Mouse (Mus musculus) intestine, embryonic 15.5 days (tissue): Measurements from ENCODE around the gene Ufc1. TPM values are rescaled to one million over a fixed set of nuclear protein-coding genes. Genes with fewer than 3 reads are reported as not detected.
"Not testable (repeated sequence)": the region's sequence is repeated elsewhere in the genome, so short reads cannot be mapped to it uniquely, and the experiment has no call there.

Experiments
- ATAC-seq: fragments of 200-750 bp; cut with Nextera tagmentation; 2 replicates; pipeline ENCODE4 v1.8.0; 2017; ENCODE audit warnings: moderate TSS enrichment, moderate library complexity
- H3K27ac ChIP-seq: fragments of 300-500 bp; sonication (generic); 2 replicates; pipeline ENCODE4 v1.5.1; 2015; ENCODE audit warnings: mild to moderate bottlenecking, inconsistent platforms
- H3K27me3 ChIP-seq: fragments of 300-500 bp; sonication (generic); replicated peaks from 2 replicates; pipeline ENCODE4 v1.6.1; 2015; ENCODE audit warnings: inconsistent platforms
- H3K36me3 ChIP-seq: fragments of 300-500 bp; sonication (generic); 2 replicates; pipeline ENCODE4 v1.6.1; 2015; ENCODE audit warnings: inconsistent platforms
- H3K4me1 ChIP-seq: fragments of 300-500 bp; sonication (generic); replicated peaks from 2 replicates; pipeline ENCODE4 v1.6.1; 2015; ENCODE audit warnings: inconsistent platforms
- H3K4me2 ChIP-seq: fragments of 300-500 bp; sonication (generic); replicated peaks from 2 replicates; pipeline ENCODE4 v1.6.1; 2015; ENCODE audit warnings: mild to moderate bottlenecking, inconsistent platforms
- H3K4me3 ChIP-seq: fragments of 300-500 bp; sonication (generic); replicated peaks from 2 replicates; pipeline ENCODE4 v1.5.1; 2015; ENCODE audit warnings: inconsistent platforms
- H3K9ac ChIP-seq: fragments of 300-500 bp; sonication (generic); 2 replicates; pipeline ENCODE4 v1.6.1; 2015; ENCODE audit warnings: inconsistent platforms
- H3K9me3 ChIP-seq: fragments of 300-500 bp; sonication (generic); 2 replicates; pipeline ENCODE4 v1.6.1; 2016; ENCODE audit warnings: inconsistent platforms
- WGBS: fragments of 180-500 bp; shearing (Covaris S2); methylation state at CpG from one replicate; pipeline ENCODE4 v1.1.7; 2015; 5-methylcytosine and 5-hydroxymethylcytosine counted together
- polyA plus RNA-seq: library from polyadenylated mRNA; unstranded; fragments of >200 nt; fragmentation: Nextera tagmentation; extraction: Ambion mirVana; gene quantifications from 2 replicates; pipeline ENCODE4 v1.2.1, GENCODE M21; 2015

Gene Ufc1
- polyA plus RNA-seq, 1 experiment from 2014 or later, result 108 TPM

- H3K9ac ChIP-seq, result peak within 1 kb of the TSS; percentile 39
- H3K27me3 ChIP-seq, result 0 out of 2 replicates have a peak, but pooled peaks cover 4% of the 10 kb centered on the region
- peak within 1 kb of the TSS; percentile 83 for H3K27ac ChIP-seq
- peaks cover 50% of the 10 kb centered on the region for H3K4me1 ChIP-seq
- no peak for ATAC-seq
- H3K4me3 ChIP-seq, result peak within 1 kb of the TSS; percentile 35
- 18% methylated on average over 5 of the region's 5 CpGs for WGBS
- H3K4me2 ChIP-seq, result peak within 1 kb of the TSS; percentile 64
- no peaks in the 10 kb centered on the region for H3K9me3 ChIP-seq
- H3K36me3 ChIP-seq, result 0 out of 2 replicates have a peak, but pooled peaks cover 3% of the 10 kb centered on the region
Observed at GRCm38 (mm10) chr1:171249913-171250600, 44.8 kb downstream of the Ufc1 start, which contains the start of gene Adamts4. TSS of gene Adamts4 (plus strand) at chr1:171250421.

GRCm38 (mm10) chr1:171248386-171249226 lies 46.2 kb downstream of the Ufc1 start:
- ATAC-seq, result no peak
- peak overlapping the region; percentile 86 for H3K27ac ChIP-seq
- no peak overlapping the region; the same call in none of the 2 replicates for H3K4me2 ChIP-seq
- peaks cover 50% of the 10 kb centered on the region for H3K4me1 ChIP-seq
- H3K9me3 ChIP-seq, result no peaks in the 10 kb centered on the region
- H3K4me3 ChIP-seq, result no peak overlapping the region
- 0 out of 2 replicates have a peak, but pooled peaks cover 2% of the 10 kb centered on the region for H3K36me3 ChIP-seq
- H3K27me3 ChIP-seq, result 0 out of 2 replicates have a peak, but pooled peaks cover 4% of the 10 kb centered on the region
- no peak overlapping the region for H3K9ac ChIP-seq
- 52% methylated on average over 3 of the region's 3 CpGs for WGBS

GRCm38 (mm10) chr1:171247916-171248315 lies 46.9 kb downstream of the Ufc1 start:
- Histone ChIP-seq H3K27ac (peak overlapping the region; percentile 86), H3K4me2 (peak overlapping the region; percentile 64), H3K36me3 (0 out of 2 replicates have a peak, but pooled peaks cover 6% of the 10 kb centered on the region), H3K4me3 (peak overlapping the region; percentile 65; the same call in 1 of the 2 replicates), H3K4me1 (peaks cover 49% of the 10 kb centered on the region), H3K9ac (peak overlapping the region; percentile 15; the same call in 1 of the 2 replicates), H3K9me3 (no peaks in the 10 kb centered on the region), H3K27me3 (0 out of 2 replicates have a peak, but pooled peaks cover 4% of the 10 kb centered on the region)
- ATAC-seq, result no peak
- 21% methylated on average over 4 of the region's 4 CpGs for WGBS

- Histone ChIP-seq H3K27ac (peak overlapping the region; percentile 86), H3K9me3 (no peaks in the 10 kb centered on the region), H3K4me1 (peaks cover 45% of the 10 kb centered on the region), H3K4me2 (peak overlapping the region; percentile 64), H3K27me3 (0 out of 2 replicates have a peak, but pooled peaks cover 4% of the 10 kb centered on the region), H3K36me3 (peaks cover 10% of the 10 kb centered on the region; the same call in 1 of the 2 replicates), H3K4me3 (peak overlapping the region; percentile 65), H3K9ac (peak overlapping the region; percentile 24)
- ATAC-seq, result peak; percentile 22
- 9% methylated on average over 13 of the region's 13 CpGs for WGBS
Observed at GRCm38 (mm10) chr1:171247453-171247841, 47.4 kb downstream of the Ufc1 start.

- peak overlapping the region; percentile 86 for H3K27ac ChIP-seq
- H3K27me3 ChIP-seq, result 0 out of 2 replicates have a peak, but pooled peaks cover 4% of the 10 kb centered on the region
- peak overlapping the region; percentile 71 for H3K4me2 ChIP-seq
- H3K9ac ChIP-seq, result peak overlapping the region; percentile 80
- ATAC-seq, result peak; percentile 94
- H3K9me3 ChIP-seq, result no peaks in the 10 kb centered on the region
- H3K4me1 ChIP-seq, result peaks cover 40% of the 10 kb centered on the region
- H3K4me3 ChIP-seq, result peak overlapping the region; percentile 65
- WGBS, result under 1% methylated on average over 41 of the region's 41 CpGs
- peaks cover 10% of the 10 kb centered on the region; the same call in 1 of the 2 replicates for H3K36me3 ChIP-seq
Observed at GRCm38 (mm10) chr1:171246709-171247452, 47.9 kb downstream of the Ufc1 start.

- Histone ChIP-seq H3K27me3 (no peaks in the 10 kb centered on the region), H3K9me3 (no peaks in the 10 kb centered on the region), H3K36me3 (peaks cover 17% of the 10 kb centered on the region; the same call in 1 of the 2 replicates), H3K4me3 (no peak overlapping the region), H3K4me2 (no peak overlapping the region), H3K27ac (no peak overlapping the region), H3K9ac (no peak overlapping the region), H3K4me1 (peaks cover 25% of the 10 kb centered on the region)
- 85% methylated on average over 8 of the region's 8 CpGs for WGBS
- ATAC-seq, result no peak
Observed at GRCm38 (mm10) chr1:171245353-171245752, 49.5 kb downstream of the Ufc1 start.

GRCm38 (mm10) chr1:171241952-171242351 lies 52.9 kb downstream of the Ufc1 start:
- not testable (repeated sequence) for ATAC-seq, H3K4me1 ChIP-seq, H3K27me3 ChIP-seq, H3K4me2 ChIP-seq, H3K9me3 ChIP-seq, H3K27ac ChIP-seq, H3K9ac ChIP-seq, H3K4me3 ChIP-seq
- WGBS, result 80% methylated on average over 12 of the region's 12 CpGs
- H3K36me3 ChIP-seq, result peaks cover 40% of the 10 kb centered on the region

GRCm38 (mm10) chr1:171240911-171241310 lies 53.9 kb downstream of the Ufc1 start:
- no peak overlapping the region for H3K4me2 ChIP-seq
- no peak overlapping the region for H3K27ac ChIP-seq
- H3K9me3 ChIP-seq, result no peaks in the 10 kb centered on the region
- H3K36me3 ChIP-seq, result peaks cover 47% of the 10 kb centered on the region
- no peaks in the 10 kb centered on the region for H3K27me3 ChIP-seq
- no peak overlapping the region for H3K4me3 ChIP-seq
- 90% methylated on average over 10 of the region's 10 CpGs for WGBS
- no peak overlapping the region for H3K9ac ChIP-seq
- peaks cover 3% of the 10 kb centered on the region for H3K4me1 ChIP-seq
- no peak for ATAC-seq

- Histone ChIP-seq H3K36me3 (peaks cover 53% of the 10 kb centered on the region), H3K27ac (no peak overlapping the region), H3K9ac (no peak overlapping the region), H3K4me2 (no peak overlapping the region), H3K9me3 (no peaks in the 10 kb centered on the region), H3K4me1 (no peaks in the 10 kb centered on the region), H3K27me3 (no peaks in the 10 kb centered on the region), H3K4me3 (no peak overlapping the region)
- ATAC-seq, result no peak
- 69% methylated on average over 15 of the region's 15 CpGs for WGBS
Observed at GRCm38 (mm10) chr1:171239992-171240744, 54.7 kb downstream of the Ufc1 start.
